Mouse (Mus musculus) adrenal gland, adult 18-20 months (tissue): ENCODE results near the gene Vmn2r97. TPM values are rescaled to one million over a fixed set of nuclear protein-coding genes. Genes with fewer than 3 reads are reported as not detected.
"Not testable (repeated sequence)": the region's sequence is repeated elsewhere in the genome, so short reads cannot be mapped to it uniquely, and the experiment has no call there.

ENCODE experiments used
- DNase-seq, 2 experiments: peaks; one replicate each; pipeline ENCODE4 v3.0.0; 2021 to 2022; ENCODE audit warnings: low spot score in 2 of 2
- long read RNA-seq, 2 experiments: library from polyadenylated mRNA; stranded (forward); transcript quantifications; one replicate each; pipeline ENCODE4 v2.0.0; 2021
- total RNA-seq, 2 experiments: library from RNA; stranded (reverse); gene quantifications; 1 replicate in 1 of 2; 2 replicates in 1 of 2; pipeline ENCODE4 v1.2.3; 2021

Gene Vmn2r97
- total RNA-seq = under 1 TPM in 1 of 2 experiments, not detected in 1; 0.07 TPM
- long read RNA-seq, experiment 1 = 0 reads
- long read RNA-seq, experiment 2 = 0 reads

DNA sequence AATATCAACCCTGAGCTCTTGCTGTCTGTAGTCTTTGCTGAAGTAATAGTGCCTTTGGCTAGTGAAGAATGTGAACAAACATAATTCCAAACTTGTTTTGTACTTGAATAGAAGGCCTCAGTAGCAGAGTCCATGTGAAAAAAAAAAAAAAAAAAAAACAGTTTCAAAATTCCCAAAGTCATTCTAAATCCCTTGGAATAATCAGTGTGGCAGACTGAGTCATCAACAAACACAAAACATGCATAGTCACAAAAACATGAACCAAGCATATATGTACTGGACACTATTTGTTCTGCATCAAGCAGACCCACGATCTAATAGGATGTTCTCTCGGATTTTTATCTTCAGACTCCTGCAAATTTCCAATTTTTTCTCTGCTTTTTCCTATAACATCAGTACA, at the start of gene Vmn2r97:
TSS of gene Vmn2r97 (plus strand) at position 301 of the 400 bp plus-strand sequence.
- not testable (repeated sequence) for DNase-seq

DNA sequence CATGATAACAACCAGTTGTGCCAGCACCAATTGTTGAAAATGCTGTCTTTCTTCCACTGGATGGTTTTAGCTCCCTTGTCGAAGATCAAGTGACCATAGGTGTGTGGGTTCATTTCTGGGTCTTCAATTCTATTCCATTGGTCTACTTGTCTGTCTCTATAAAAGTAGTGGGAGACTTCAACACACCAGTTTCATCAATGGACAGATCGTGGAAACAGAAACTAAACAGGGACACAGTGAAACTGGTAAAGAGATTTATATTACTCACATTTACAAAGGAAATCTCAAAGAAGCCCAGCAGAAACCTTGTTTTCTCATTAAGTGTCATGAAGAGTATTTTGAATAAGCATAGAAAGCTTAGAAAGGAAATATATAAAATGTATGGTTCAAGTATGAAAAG, 31.7 kb upstream of the Vmn2r97 start:
- not testable (repeated sequence) for DNase-seq

DNA sequence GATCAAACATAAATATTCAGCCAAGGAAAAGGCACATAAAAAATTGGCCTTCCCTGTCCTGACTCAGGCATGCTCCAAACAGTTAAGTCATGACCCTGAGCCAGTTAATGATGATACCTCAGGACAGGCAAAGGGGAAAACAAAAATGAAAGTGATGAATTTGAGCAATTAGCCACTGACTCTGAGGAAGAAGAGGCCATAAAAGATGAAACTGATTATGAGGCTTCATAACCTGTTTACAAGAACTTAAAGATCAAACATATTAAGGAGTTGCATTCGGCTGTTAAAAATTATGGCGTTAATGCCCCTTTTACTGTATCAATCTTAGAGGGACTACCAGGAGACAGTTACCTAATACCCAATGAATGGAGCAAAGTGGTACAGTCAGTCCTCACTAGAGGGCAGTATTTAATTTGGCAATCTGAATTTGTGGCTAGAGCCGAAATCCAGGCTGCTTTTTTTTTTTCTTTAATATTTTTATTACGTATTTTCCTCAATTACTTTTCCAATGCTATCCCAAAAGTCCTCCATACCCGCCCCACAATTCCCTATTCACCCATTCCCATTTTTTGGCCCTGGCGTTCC, 24.3 kb upstream of the Vmn2r97 start:
- no peak for DNase-seq

DNA sequence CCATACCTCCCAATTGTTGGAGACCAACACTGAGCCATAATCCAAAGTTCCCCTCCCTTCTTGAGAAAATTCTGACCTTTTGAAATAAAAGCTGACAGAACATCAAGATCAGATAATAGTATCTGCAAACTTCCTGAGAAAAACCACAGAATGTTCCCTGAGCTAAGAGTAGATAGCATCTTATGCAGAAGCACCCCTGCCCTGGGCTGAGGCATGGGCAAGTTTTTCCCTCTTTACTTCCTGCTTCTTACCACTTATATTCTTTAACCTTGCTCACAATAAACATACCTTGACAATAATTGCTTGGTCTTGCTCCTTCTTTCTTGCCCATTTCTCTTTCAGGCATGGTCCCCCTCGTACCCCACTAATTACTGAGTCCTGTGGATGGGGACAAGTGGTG, 43.7 kb downstream of the Vmn2r97 start:
- not testable (repeated sequence) for DNase-seq

DNA sequence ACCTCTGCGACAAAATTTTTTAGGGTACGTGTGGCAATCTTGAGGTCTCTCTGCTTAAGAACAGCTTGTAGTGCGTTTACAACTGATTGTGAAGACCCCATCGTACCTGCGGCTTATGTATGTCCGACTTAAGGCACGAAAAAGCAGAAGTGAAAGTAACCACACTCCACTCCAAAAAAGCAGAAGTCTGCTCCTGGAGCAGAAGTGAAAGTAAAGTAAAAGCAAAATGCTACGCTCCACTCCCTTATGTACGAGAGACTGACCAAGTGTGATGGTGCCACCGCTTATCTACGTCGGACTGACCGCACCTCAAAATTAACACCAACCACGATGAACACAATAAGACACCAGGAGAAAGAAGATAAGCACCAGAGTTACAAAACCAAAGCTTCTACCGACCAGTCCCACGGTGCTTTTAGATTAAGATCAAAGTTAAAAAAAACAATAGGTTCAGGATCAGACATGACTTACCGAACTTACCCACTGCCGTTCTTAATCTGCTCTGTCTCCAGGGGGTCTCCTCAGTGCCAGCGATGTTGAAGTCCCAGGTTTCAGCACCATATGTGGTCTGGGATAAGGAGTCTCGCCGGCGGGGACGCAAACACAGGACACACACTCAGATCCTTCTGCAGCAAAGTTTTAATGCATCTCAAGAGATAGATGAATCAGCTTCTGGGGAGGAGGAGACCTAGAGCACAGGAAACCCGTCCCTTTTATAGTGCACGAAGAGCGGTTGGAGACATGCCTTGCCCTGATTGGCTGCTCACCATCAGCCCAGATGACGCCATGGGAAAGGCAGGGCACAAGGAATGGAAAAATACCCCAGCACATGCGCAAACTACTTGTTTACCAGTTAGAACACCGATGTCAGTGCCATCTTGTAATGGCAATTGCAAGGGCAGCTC, 54.5 kb downstream of the Vmn2r97 start:
- DNase-seq = no peak

Other genes with a start within 250 kb of the Vmn2r97 start
- not detected for gene Vmn2r98, start 139.2 kb downstream of the Vmn2r97 start, total RNA-seq